Comparison of ENCODE assay signal across 15 mouse cellular contexts in the genomic region with DNA sequence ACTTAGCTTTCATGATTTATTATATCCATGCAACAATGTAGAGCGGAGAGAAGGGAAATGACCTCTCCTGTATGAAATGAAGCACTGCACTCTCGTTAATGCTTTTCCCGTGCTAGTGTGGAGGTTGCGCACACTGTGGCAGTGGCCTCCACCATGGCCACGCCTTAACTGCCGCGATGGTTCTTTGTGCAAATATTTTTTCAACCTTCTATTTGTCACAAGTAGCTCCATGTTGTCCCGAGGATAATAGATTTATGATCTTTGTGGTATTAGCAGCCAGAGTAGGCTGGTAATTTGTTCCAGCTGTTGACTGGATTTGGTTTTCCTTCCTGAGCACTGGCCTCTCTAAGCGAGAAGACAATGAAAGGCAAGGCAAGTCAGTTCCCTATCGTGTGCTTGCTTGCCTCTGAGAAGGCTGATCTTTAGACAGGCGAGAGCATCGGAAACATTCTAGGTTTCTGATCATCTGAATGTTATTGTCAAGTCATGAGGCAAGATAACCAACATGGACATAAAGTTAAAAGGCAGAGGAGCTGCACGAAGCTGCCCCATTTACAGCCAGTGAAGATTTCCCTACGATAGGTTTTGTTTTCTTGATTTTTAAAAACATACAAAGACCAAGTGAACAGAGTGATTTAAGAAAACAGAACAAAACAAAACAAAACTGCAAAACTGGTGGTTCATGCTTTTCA. TPM values are rescaled to one million over a fixed set of nuclear protein-coding genes. Genes with fewer than 3 reads are reported as not detected.
DNase-seq lines count a peak whose midpoint lies in the region; ATAC-seq and TF ChIP-seq lines count a peak whose summit lies in the region.
"Had no signal": no experiment of that assay in that cellular context is flagged by ENCODE, and none has a peak within 500 bp of the region (broad histone marks: within the 10 kb centered on the region; RNA-seq: fewer than 3 reads in every experiment).

No protein-coding gene starts in this region.

- H3K9ac ChIP-seq in kidney, postnatal 0 days (ENCODE audit: low read depth, low read length): no peak overlapping the region
- H3K9ac ChIP-seq in embryonic facial prominence, embryonic 13.5 days: no peak overlapping the region
- H3K9ac ChIP-seq in limb, embryonic 15.5 days: no peak overlapping the region
- no peak overlapping the region for H3K9ac ChIP-seq in forebrain, embryonic 12.5 days
- H3K9ac ChIP-seq: forebrain, embryonic 15.5 days; heart, embryonic 15.5 days had no signal

- TF ChIP-seq CTCF in kidney, postnatal 0 days (IDR thresholded peaks at IDR 0.05; ENCODE audit: low read depth): 0 out of 2 replicates have a peak, but pooled peaks have one; percentile 15
- no peak for TF ChIP-seq CTCF in kidney, adult 2 months (conservative IDR thresholded peaks at IDR 0.05; ENCODE audit: insufficient read depth, insufficient read length, low read depth, low read length)

- H3K4me3 ChIP-seq in kidney, postnatal 0 days (replicated peaks; ENCODE audit: low read depth, low read length): no peak overlapping the region
- H3K4me3 ChIP-seq in kidney, adult 2 months (ENCODE audit: insufficient read depth, low read depth, low read length): no peak overlapping the region
- no peak overlapping the region for H3K4me3 ChIP-seq in embryonic facial prominence, embryonic 13.5 days
- no peak overlapping the region; the same call in 1 of the 2 replicates for H3K4me3 ChIP-seq in limb, embryonic 15.5 days
- no peak overlapping the region for H3K4me3 ChIP-seq in forebrain, embryonic 12.5 days (replicated peaks)
- H3K4me3 ChIP-seq: forebrain, embryonic 15.5 days; heart, embryonic 15.5 days had no signal

- peak; percentile 84 for DNase-seq in kidney, postnatal 0 days (ENCODE audit: low spot score)
- no peak for DNase-seq in kidney, adult 2 months
- DNase-seq in embryo, embryonic 10.5 days (ENCODE audit: low spot score): peak; percentile 78
- no peak for DNase-seq in Muller cell, postnatal 12 days (ENCODE audit: inconsistent ontology term)
- DNase-seq in layer of hippocampus, adult 8-10 months (ENCODE audit: low spot score in 2 of 2): no peak
- DNase-seq: adrenal gland, adult 8-10 months; cerebellum, postnatal 14 days; right cerebral cortex, postnatal 4 days had no signal

- TF ChIP-seq POLR2A in kidney, adult 2 months (IDR thresholded peaks at IDR 0.05; ENCODE audit: low read depth, low read length): no peak

- WGBS in kidney, postnatal 0 days: 34% methylated on average over 14 of the region's 14 CpGs
- WGBS in kidney, adult 2 months: 50% methylated on average over 14 of the region's 14 CpGs
- 31% methylated on average over 14 of the region's 14 CpGs for WGBS in embryonic facial prominence, embryonic 13.5 days
- WGBS in limb, embryonic 15.5 days: 26% methylated on average over 14 of the region's 14 CpGs
- WGBS in forebrain, embryonic 12.5 days: 85% methylated on average over 14 of the region's 14 CpGs

- H3K9me3 ChIP-seq in kidney, postnatal 0 days (replicated peaks; ENCODE audit: low read length): no peaks in the 10 kb centered on the region
- no peaks in the 10 kb centered on the region for H3K9me3 ChIP-seq in embryonic facial prominence, embryonic 13.5 days
- H3K9me3 ChIP-seq in limb, embryonic 15.5 days: no peaks in the 10 kb centered on the region
- no peaks in the 10 kb centered on the region for H3K9me3 ChIP-seq in forebrain, embryonic 12.5 days
- H3K9me3 ChIP-seq: forebrain, embryonic 15.5 days; heart, embryonic 15.5 days had no signal

- ATAC-seq in kidney, postnatal 0 days (replicated peaks; ENCODE audit: low FRiP score, low read depth): 0 out of 2 replicates have a peak, but pooled peaks have one; percentile 59
- no peak for ATAC-seq in embryonic facial prominence, embryonic 13.5 days (ENCODE audit: insufficient number of reproducible peaks, insufficient read depth, low FRiP score, low TSS enrichment, low read depth)
- ATAC-seq in limb, embryonic 15.5 days (ENCODE audit: insufficient number of reproducible peaks, low FRiP score, low TSS enrichment, low read depth): 0 out of 2 replicates have a peak, but pooled peaks have one; percentile 35
- no peak for ATAC-seq in forebrain, embryonic 12.5 days (ENCODE audit: low FRiP score)
- ATAC-seq: forebrain, embryonic 15.5 days; hindbrain, postnatal 0 days had no signal

- H3K4me2 ChIP-seq in kidney, postnatal 0 days (ENCODE audit: low read length): peak overlapping the region; percentile 19; the same call in 1 of the 2 replicates
- H3K4me2 ChIP-seq in embryonic facial prominence, embryonic 13.5 days: peak overlapping the region; percentile 39
- H3K4me2 ChIP-seq in limb, embryonic 15.5 days: peak overlapping the region; percentile 36
- H3K4me2 ChIP-seq in forebrain, embryonic 12.5 days: no peak overlapping the region
- H3K4me2 ChIP-seq: forebrain, embryonic 15.5 days; heart, embryonic 15.5 days had no signal

- no peaks in the 10 kb centered on the region for H3K36me3 ChIP-seq in kidney, postnatal 0 days (ENCODE audit: insufficient read depth, low read length)
- H3K36me3 ChIP-seq in kidney, adult 2 months (ENCODE audit: control insufficient read depth, insufficient read depth, low read length): no peaks in the 10 kb centered on the region
- H3K36me3 ChIP-seq in embryonic facial prominence, embryonic 13.5 days: no peaks in the 10 kb centered on the region
- H3K36me3 ChIP-seq in limb, embryonic 15.5 days: no peaks in the 10 kb centered on the region
- no peaks in the 10 kb centered on the region for H3K36me3 ChIP-seq in forebrain, embryonic 12.5 days (replicated peaks)
- H3K36me3 ChIP-seq: forebrain, embryonic 15.5 days; heart, embryonic 15.5 days had no signal

- no peaks in the 10 kb centered on the region for H3K27me3 ChIP-seq in kidney, postnatal 0 days (ENCODE audit: insufficient read depth, low read length)
- H3K27me3 ChIP-seq in kidney, adult 2 months (replicated peaks; ENCODE audit: control insufficient read depth, insufficient read depth, low read length): no peaks in the 10 kb centered on the region
- H3K27me3 ChIP-seq in embryonic facial prominence, embryonic 13.5 days: no peaks in the 10 kb centered on the region
- no peaks in the 10 kb centered on the region for H3K27me3 ChIP-seq in limb, embryonic 15.5 days
- H3K27me3 ChIP-seq in forebrain, embryonic 12.5 days: no peaks in the 10 kb centered on the region
- H3K27me3 ChIP-seq: CH12.LX; forebrain, embryonic 15.5 days; heart, embryonic 15.5 days had no signal

- H3K4me1 ChIP-seq in kidney, postnatal 0 days (replicated peaks; ENCODE audit: insufficient read depth, low read length): 0 out of 2 replicates have a peak, but pooled peaks cover 4% of the 10 kb centered on the region
- H3K4me1 ChIP-seq in kidney, adult 2 months (ENCODE audit: control insufficient read depth, insufficient read depth, low read length): no peaks in the 10 kb centered on the region; the same call in 1 of the 2 replicates
- peaks cover 39% of the 10 kb centered on the region for H3K4me1 ChIP-seq in embryonic facial prominence, embryonic 13.5 days
- peaks cover 26% of the 10 kb centered on the region for H3K4me1 ChIP-seq in limb, embryonic 15.5 days
- H3K4me1 ChIP-seq in forebrain, embryonic 12.5 days: no peaks in the 10 kb centered on the region; the same call in 1 of the 2 replicates

- H3K27ac ChIP-seq in kidney, postnatal 0 days: peak overlapping the region; percentile 38
- H3K27ac ChIP-seq in kidney, adult 2 months (ENCODE audit: insufficient read depth, low read depth, low read length): no peak overlapping the region
- peak overlapping the region; percentile 34; the same call in 1 of the 2 replicates for H3K27ac ChIP-seq in embryonic facial prominence, embryonic 13.5 days
- peak overlapping the region; percentile 5 for H3K27ac ChIP-seq in limb, embryonic 15.5 days
- H3K27ac ChIP-seq in forebrain, embryonic 12.5 days: no peak overlapping the region
- H3K27ac ChIP-seq: forebrain, embryonic 15.5 days; heart, embryonic 15.5 days; hindbrain, postnatal 0 days had no signal

RNA-seq across cellular contexts. Expression of gene Ppp1r9a, which starts 50.5 kb away (rescaled TPM):
- polyA plus RNA-seq in kidney, postnatal 0 days (2015; fragmentation: Nextera tagmentation; extraction: Ambion mirVana): 8.2 and 10.3 TPM in 2 replicates
- polyA plus RNA-seq in kidney, adult 2 months (2012; rRNA removed): 3.0 and 3.5 TPM in 2 replicates
- polyA plus RNA-seq in embryonic facial prominence, embryonic 13.5 days (2015; fragmentation: Nextera tagmentation; extraction: Ambion mirVana): 19.0 and 19.7 TPM in 2 replicates
- polyA plus RNA-seq in limb, embryonic 15.5 days (2015; fragmentation: Nextera tagmentation; extraction: Ambion mirVana): 15.3 and 16.3 TPM in 2 replicates
- 28.6 and 30.5 TPM in 2 replicates for polyA plus RNA-seq in forebrain, embryonic 12.5 days (2016; fragmentation: Nextera tagmentation; extraction: Ambion mirVana)
- 100 to 1,000 TPM; 151 to 181 (median 164) TPM for total RNA-seq in layer of hippocampus, adult 8-10 months (2022)

Comparison
In these comparisons a context has a peak if more than half of its experiments do, and no peak if none do; other contexts are left out.
1. DNase-seq: peak in kidney, postnatal 0 days (single experiment) and embryo, embryonic 10.5 days (single experiment); none in kidney, adult 2 months (single experiment), Muller cell, postnatal 12 days (single experiment) and layer of hippocampus, adult 8-10 months (0 of 2).
2. H3K27ac ChIP-seq: peak in kidney, postnatal 0 days (single experiment), embryonic facial prominence, embryonic 13.5 days (single experiment) and limb, embryonic 15.5 days (single experiment); none in kidney, adult 2 months (single experiment) and forebrain, embryonic 12.5 days (single experiment).
3. ATAC-seq: peak in kidney, postnatal 0 days (single experiment) and limb, embryonic 15.5 days (single experiment); none in embryonic facial prominence, embryonic 13.5 days (single experiment) and forebrain, embryonic 12.5 days (single experiment).